Mouse (Mus musculus): ENCODE measurements at regions not wholly inside any gene's neighbourhood (a gene's known extent, or its start where the extent isn't known, plus 50 kb on each side); places are given as distances from the start of the nearest gene placed in this dataset.

DNA sequence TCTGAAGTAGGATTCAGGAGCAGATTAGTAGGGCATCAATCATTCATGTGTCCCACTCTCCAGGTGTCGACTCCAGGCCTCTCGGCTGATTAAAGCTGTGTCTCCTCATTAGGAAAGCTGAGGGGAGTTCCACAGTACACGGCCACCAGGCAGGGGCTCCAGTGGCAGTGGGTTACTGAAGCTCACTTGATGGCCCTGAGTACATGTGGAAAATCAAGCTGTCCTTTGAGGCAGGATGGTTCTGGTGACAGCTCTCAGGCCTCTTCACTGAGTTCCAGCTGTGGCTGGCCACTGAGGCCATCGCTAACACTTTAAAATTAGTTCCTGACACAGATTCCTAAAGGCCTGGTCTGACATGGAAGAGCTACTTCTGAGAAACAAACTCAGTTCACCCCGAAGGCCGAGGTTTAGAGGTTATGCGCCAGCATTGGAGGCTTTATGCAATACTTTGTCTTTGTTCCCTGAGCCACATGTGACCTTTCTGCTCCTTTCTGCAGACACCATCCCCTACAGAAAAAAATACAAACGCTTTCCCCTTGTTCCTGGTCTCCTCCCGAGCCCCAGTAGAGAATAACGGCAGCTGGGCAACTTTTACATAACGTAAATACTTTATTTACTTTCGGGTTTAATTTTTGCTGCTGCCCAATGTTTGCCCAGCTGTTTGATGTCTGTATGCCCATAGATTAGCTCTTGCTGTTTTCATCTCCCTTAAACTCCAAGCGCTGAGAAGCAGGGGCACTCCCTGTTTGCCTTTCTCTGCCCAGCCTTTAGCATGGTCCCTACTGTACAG, 94.8 kb upstream of the Arhgap32 start:
- no peak overlapping the region for H3K4me3 ChIP-seq (replicated peaks in 1 of 3; ENCODE audit: low read depth in 2 of 3, low read length in 2 of 3, poor library complexity in 1 of 3)
- no peak overlapping the region for H3K27ac ChIP-seq (ENCODE audit: insufficient read depth, low read depth)
- H3K27me3 ChIP-seq (replicated peaks), result no peaks in the 10 kb centered on the region
- TF ChIP-seq TCF12 (IDR thresholded peaks at IDR 0.05; ENCODE audit: low read depth, low read length) (no peak), EP300 (IDR thresholded peaks at IDR 0.05; ENCODE audit: low read length) (no peak), CHD2 (IDR thresholded peaks at IDR 0.05; ENCODE audit: low read length) (no peak), UBTF (IDR thresholded peaks at IDR 0.05; ENCODE audit: low read depth, low read length) (no peak), ZNF384 (IDR thresholded peaks at IDR 0.05; ENCODE audit: low read depth, low read length) (no peak), ETS1 (conservative IDR thresholded peaks at IDR 0.05; ENCODE audit: low read depth, low read length) (no peak), USF2 (conservative IDR thresholded peaks at IDR 0.05; ENCODE audit: low read depth, low read length) (no peak), TBP (conservative IDR thresholded peaks at IDR 0.05; ENCODE audit: low read depth, low read length) (no peak), IRF4 (IDR thresholded peaks at IDR 0.05; ENCODE audit: low read depth, low read length) (no peak), ELF1 (IDR thresholded peaks at IDR 0.05; ENCODE audit: low read depth, low read length) (no peak), CTCF (conservative IDR thresholded peaks at IDR 0.05 in 1 of 2, IDR thresholded peaks at IDR 0.05 in 1 of 2; ENCODE audit: low read depth in 2 of 2, low read length in 2 of 2) (no peak), ZKSCAN1 (IDR thresholded peaks at IDR 0.05; ENCODE audit: borderline replicate concordance, low read depth, low read length) (no peak), ZMIZ1 (IDR thresholded peaks at IDR 0.05; ENCODE audit: low read depth, low read length) (no peak), SMC3 (IDR thresholded peaks at IDR 0.05; ENCODE audit: low read depth, low read length) (no peak)
- H3K4me2 ChIP-seq (ENCODE audit: insufficient read depth, low read depth, poor library complexity, severe bottlenecking), result no peak overlapping the region
- H3K9ac ChIP-seq (ENCODE audit: insufficient read depth, low read depth), result no peak overlapping the region
- no peak for DNase-seq (ENCODE audit: extremely low read depth)
- H3K79me2 ChIP-seq (replicated peaks; ENCODE audit: control insufficient read depth, extremely low read depth, insufficient read depth, poor library complexity, severe bottlenecking), result no peaks in the 10 kb centered on the region
- in situ Hi-C loops (cut with MboI; ENCODE audit: low pct_ligation_motif_present, low pct_unique_long_range_greater_than_20kb, low sequenced_read_pairs) (no loop called here), dilution Hi-C loops (cut with MboI; ENCODE audit: extremely low pct_ligation_motif_present, extremely low pct_unique_long_range_greater_than_20kb, low sequenced_read_pairs) (no loop called here)
- no peaks in the 10 kb centered on the region for H3K4me1 ChIP-seq (ENCODE audit: control insufficient read depth in 1 of 2, insufficient read depth in 2 of 2)
- no peaks in the 10 kb centered on the region for H3K9me3 ChIP-seq (replicated peaks; ENCODE audit: low read length)
- no peaks in the 10 kb centered on the region for H3K36me3 ChIP-seq (replicated peaks in 1 of 2; ENCODE audit: control insufficient read depth in 1 of 2, insufficient read depth in 1 of 2, low read length in 1 of 2)

DNA sequence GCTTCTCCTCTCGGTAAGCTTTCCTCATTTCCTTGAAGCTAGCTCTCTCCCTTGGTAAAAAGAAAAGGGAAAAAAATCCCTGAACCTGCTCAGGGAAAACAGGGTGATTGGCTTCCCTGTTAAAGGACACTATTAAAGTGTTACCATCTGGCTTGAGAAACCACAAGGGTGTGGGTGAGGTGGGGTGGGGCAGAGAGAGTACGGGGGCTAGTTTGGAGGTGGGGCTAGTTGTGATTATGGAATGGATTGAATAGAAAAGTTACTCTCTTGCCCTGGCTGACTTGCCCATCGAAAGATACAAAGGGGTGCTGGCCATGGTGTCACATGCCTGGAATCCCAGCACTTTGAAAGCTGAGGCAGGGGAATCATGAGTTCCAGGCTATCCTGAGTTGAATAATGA, 94.2 kb upstream of the Arhgap32 start:
- H3K4me2 ChIP-seq (ENCODE audit: insufficient read depth, low read depth, poor library complexity, severe bottlenecking), result no peak overlapping the region
- no peaks in the 10 kb centered on the region for H3K36me3 ChIP-seq (replicated peaks in 1 of 2; ENCODE audit: control insufficient read depth in 1 of 2, insufficient read depth in 1 of 2, low read length in 1 of 2)
- H3K4me1 ChIP-seq (ENCODE audit: control insufficient read depth in 1 of 2, insufficient read depth in 2 of 2), result no peaks in the 10 kb centered on the region
- no peaks in the 10 kb centered on the region for H3K9me3 ChIP-seq (replicated peaks; ENCODE audit: low read length)
- no peak overlapping the region for H3K4me3 ChIP-seq (replicated peaks in 1 of 3; ENCODE audit: low read depth in 2 of 3, low read length in 2 of 3, poor library complexity in 1 of 3)
- no peak for TF ChIP-seq USF2 (conservative IDR thresholded peaks at IDR 0.05; ENCODE audit: low read depth, low read length)
- TF ChIP-seq GABPA (IDR thresholded peaks at IDR 0.05; ENCODE audit: insufficient replicate concordance, low read depth, low read length), result no peak
- TF ChIP-seq TBP (conservative IDR thresholded peaks at IDR 0.05; ENCODE audit: low read depth, low read length), result no peak
- no peak for TF ChIP-seq HCFC1 (IDR thresholded peaks at IDR 0.05; ENCODE audit: low read depth, low read length)
- TF ChIP-seq MAFK (IDR thresholded peaks at IDR 0.05; ENCODE audit: insufficient replicate concordance, low read length), result no peak
- H3K79me2 ChIP-seq (replicated peaks; ENCODE audit: control insufficient read depth, extremely low read depth, insufficient read depth, poor library complexity, severe bottlenecking), result no peaks in the 10 kb centered on the region
- dilution Hi-C loops (cut with MboI; ENCODE audit: extremely low pct_ligation_motif_present, extremely low pct_unique_long_range_greater_than_20kb, low sequenced_read_pairs) (no loop called here), in situ Hi-C loops (cut with MboI; ENCODE audit: low pct_ligation_motif_present, low pct_unique_long_range_greater_than_20kb, low sequenced_read_pairs) (no loop called here)
- no peak for DNase-seq (ENCODE audit: extremely low read depth)
- H3K27me3 ChIP-seq (replicated peaks), result no peaks in the 10 kb centered on the region
- no peak overlapping the region for H3K9ac ChIP-seq (ENCODE audit: insufficient read depth, low read depth)
- H3K27ac ChIP-seq (ENCODE audit: insufficient read depth, low read depth), result no peak overlapping the region
